Mouse (Mus musculus) kidney, adult 9 months (tissue): ENCODE measurements around the gene Dcakd.

Experiments used
- DNase-seq: peaks from one replicate; pipeline ENCODE4 v3.0.0; 2022

Dcakd gene

DNA sequence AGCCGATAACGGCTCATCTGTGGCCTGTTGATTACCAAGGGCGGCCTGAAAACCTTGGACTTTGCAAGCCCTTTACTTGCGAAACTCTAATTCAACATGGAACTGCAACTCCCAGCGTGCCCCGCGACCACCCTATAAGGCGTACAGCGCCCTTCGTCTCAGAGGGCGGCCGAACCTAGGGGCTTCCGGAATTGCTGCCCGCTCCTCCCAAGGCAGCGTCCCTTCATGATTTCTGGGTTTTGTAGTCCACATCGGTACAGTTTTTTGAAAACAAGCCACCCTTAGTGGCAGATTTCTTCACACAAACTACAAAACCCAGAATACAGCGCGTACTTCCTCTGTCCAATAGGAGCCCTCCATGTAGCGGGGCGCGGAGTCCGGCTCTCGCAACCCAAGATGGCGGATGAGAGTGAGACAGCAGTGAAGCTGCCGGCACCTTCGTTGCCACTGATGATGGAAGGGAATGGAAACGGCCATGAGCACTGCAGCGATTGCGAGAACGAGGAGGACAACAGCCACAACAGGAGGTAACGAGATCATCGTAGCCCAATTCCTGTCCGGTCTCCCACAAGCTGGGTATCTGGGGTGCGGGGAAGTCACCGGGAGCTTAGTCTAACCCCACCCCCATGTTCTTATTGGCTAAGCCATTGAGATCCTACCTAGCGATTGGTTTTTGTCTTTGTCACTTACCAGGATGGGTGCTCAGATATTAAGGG is at the start of gene Dcakd, which contains the start of gene Nmt1:
Dcakd (minus strand) TSS at position 158 of the 716 bp plus-strand sequence.
Nmt1 (plus strand) TSS at position 15 of the 716 bp plus-strand sequence.
- peak; percentile 99 for DNase-seq

DNA sequence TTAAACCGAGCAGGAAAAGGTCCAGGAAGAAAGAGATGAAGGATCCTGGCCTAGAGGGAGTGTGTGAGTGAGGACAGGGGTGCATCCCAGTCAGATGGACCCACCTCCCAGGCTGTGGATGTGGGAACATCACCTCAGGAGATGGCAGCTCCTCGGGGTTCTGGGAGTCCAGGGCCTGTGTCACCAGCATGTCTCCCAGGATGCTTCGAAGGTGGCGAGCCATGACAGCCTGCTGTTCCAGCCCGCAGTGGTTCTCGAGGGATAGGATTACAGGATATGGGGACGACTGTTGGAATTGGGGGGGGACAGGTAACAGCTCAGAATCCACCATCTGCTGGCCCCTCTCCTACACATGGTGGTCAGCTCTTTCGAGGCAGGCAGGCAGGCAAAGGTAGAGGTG is 48.4 kb upstream of the Dcakd start:
- DNase-seq = no peak

DNA sequence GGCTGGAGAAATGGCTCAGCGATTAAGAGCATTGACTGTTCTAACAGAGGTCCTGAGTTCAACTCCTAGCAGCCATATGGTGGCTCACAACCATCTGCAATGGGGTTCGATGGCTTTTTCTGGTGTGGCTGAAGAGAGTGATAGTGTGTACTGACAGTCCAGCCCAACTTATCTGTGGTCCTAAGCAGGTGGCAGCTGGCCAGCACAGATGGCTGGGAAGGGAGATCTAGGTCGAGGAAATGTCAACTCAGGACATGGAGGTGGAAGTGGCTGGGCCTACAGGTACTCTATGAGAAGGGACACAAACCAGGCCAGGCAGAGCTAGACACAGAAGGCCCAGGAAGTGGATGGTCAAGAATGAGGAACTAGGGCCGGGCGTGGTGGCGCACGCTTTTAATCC is 47.9 kb upstream of the Dcakd start:
- DNase-seq = no peak

DNA sequence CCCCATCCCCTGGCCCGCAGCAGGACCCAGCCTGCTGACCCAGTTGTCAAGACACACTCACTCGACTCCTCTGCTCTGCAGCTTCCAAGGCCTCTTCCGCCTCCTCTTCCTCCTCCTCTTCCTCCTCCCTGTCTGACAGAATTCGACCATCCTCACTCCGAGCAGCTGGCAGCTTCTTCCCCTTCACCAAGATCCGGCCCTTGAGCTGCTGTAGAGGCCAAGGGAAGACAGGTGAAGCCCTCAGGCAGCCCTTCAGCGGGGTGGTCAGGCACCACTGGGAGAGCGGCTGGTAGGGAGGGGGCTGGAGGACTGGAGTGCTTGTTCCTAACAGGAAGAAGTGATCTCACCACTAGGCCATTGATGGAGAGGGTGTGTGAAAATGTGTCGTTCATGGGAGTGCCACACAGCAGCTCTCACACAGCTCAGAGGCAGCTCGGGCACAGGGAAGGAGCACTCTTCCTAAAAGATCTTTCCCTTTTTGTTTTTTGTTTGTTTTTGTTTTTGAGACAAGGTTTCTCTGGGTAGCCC is 46.7 kb upstream of the Dcakd start:
- DNase-seq = no peak

DNA sequence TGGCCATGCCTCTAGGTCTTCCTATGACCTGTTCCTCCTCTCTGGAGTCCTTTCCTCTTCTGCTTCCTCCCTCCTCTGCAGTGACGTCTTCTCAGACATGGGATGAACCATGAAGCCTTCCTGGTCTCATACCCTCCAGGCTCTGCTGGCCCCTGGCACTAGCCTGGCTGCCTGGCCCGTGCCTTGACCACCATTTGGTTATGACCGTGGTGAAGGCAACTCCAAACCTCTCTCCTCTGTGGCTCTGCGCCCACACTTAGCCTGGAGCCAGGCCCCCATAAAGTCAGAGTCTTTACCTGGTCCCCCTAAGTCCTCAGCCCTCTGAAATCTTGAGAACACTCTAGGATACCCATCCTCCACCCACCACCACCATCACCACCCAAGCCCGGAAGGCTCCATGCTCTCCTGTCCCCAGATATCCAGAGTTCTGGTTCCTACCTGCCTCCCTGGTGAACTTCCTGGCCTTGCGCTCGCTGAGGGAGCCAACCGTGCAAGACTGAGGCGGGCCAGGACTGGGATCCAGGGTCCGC is 46.1 kb upstream of the Dcakd start:
- DNase-seq = no peak

DNA sequence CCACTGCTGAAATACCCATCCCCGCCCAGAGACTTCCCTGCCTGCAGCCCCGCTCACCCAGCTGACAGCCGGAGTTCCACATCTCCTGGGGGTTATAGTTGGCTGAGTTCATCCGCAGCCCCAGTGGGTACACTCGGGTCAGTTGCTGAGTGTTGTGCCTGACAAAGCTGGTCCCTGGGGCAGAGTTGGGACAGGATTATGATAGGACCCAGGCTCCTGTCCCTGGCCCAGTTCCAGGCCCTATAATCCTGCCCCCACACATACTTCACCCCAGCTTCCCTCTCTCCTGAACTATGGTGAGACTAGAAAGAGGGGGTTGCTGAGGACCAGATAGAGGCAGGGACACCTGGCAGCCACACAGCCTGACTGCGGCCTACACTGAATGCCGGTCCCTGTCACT is 45.5 kb upstream of the Dcakd start:
- no peak for DNase-seq

DNA sequence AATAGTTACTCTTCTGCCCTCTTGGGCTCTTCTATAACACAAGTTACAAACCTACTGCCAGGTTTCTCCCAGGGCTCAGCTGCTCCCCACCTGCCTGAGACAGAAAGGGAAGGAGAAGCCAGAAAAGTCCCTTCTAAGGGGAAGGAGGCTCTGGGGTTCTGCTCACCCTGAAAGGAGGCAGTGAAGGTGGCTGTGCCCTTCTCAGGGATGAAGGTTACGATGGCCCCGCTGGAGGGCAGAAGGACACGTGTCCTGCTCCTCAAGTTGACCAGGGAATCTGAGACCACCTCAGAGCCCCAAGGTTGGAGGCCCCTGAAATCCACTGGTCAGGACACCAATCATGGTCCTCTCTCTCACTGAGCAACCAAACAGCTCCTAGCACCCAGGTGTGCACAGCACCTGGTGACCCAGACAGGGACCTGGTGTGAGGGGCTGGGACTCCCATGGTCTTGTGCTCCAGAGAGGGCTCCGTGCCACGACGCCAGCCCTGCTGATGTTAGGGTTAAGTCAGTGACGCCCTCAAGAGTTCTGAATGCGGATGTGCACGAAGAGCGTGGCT is 42.3 kb upstream of the Dcakd start:
- DNase-seq = no peak

DNA sequence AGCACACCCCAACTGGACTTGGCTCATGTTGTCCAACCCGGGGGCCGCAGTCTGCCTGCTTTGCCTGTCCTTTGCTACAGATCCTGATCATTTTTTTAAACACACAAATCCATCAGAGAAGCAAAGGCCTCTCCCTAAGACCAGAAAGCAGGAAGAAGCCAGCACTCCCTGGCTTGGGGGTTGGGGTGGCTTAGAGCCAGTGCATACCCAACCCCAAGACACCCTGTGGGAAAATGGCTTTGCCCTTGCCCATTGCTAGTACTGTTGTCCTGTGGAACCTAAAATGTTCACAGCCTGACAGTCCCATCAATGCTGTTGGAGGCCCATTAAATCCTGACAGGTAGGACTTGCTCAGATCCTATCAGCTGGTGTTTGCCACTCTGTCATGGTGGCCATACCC is 41.6 kb upstream of the Dcakd start:
- no peak for DNase-seq

DNA sequence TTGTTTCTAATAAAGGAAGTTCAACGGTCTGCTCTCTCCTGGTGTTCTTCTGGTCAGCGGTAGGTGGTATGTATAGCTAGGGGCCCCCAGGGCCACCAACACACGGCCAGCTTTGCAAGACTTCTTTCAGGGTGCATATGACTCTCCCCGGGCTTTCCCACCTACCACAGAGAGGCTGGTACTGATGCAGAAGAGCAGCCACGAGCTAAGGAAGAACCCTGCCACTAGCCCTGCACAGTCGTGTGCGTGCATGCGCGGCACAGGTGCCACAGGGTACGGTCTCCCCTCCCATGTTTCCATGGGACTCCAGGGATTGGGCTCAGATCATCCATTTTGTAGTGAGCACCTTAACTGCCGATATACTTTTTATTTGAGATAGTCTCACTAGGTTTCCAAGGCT is 40.8 kb upstream of the Dcakd start:
- no peak for DNase-seq

DNA sequence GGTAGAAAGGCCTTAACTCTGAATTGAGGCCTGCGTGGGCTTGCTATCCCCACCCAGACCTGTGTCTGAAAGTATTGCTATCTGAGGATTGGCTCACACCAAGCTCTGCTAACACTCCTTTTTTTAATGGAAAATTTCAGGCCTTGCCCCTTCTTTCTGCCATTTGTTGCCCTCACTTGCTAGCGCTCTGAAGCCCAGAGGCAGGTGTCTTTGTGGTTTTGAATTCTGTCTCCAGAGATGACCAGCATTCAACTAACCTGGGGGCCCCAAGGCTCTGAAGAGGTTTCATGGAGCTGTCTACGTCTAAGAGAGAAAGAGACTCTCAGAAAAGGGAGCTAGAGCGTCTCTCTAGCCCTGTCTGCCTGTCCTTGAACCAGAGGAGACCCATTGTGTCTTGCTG is 40.1 kb upstream of the Dcakd start:
- no peak for DNase-seq

DNA sequence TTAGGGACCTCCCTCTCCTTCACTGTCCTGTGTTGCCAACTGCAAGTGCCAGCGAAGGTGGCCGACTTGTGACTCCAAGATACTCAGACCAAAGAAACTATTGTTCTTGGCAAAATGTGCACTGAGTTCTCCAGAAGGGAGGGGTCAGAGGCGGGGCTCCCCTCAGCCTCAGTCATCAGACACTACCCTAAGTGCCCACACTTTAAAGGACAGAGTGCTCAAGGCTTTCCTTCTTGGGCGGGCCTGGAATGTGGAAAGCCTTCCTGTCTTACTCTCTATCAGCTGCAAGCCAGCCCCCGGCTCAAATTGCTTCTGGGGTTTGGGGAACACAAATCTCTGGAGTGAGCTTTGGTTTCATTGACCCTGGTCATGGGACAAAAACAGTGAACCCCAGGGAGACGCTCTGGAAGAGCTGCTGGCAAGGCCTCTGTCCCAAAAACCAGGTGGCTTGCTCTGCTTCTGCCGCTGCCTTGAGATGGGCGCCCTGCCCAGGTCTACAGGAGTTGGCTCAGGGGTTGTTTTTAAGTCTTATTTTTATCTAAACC is 39.4 kb upstream of the Dcakd start:
- DNase-seq = peak; percentile 24

DNA sequence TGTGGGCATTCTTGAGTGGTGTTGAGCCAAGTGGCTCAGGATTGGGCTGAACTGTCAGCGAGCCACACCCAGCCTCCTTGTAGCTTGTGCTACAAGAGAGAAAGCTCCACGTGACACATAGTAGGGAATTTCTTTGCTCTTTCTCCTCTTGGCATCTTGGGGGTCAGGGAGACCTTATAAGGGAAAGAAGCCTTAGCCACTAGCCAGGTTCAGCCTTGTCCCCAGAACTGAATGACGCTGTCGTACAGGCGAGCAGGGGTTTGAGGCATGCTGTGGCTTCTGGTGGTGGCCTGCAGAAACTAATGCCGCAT is 38.9 kb upstream of the Dcakd start:
- DNase-seq = no peak

DNA sequence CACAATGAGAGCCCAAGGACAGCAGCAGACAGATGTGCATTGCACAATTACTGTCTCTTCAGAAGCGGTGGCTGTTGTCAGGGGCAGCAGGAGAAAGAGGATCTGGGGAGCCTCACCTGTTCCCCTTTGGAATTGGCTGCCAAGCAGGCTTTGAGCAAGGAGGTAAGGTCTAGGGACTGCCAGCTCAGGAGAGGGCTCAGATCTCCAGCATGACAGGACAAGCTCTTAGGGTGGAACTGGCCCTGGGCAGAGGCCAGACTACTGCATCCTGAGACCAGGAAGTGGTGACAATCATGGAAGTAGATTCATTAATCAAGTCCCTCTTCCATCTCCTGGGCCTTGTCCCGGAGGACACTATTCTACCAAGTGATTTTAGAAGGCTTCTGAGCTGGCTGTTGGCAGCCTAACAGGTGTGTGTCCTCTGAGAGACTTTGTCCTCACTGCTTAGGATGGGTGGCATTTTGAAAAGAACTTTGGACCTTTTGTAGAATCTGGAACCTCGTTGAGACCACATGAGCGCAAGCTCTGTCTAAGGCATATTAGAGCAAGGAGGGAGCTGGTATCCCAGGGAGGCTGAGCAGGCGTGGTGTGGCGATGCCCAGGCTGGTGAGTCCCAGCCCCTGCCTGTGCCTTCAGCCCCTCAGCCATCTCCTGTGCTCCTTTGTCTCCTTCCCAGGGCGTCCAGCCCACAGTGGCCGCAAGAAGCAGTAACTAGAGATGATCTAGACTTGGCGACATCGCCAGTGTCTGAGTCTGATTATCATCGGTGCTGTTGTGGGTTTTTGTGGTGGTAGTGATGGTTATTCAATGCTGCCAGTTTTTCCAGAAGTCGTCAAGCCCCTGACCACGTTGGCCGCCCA is 38.3 kb upstream of the Dcakd start:
- DNase-seq = peak; percentile 55

DNA sequence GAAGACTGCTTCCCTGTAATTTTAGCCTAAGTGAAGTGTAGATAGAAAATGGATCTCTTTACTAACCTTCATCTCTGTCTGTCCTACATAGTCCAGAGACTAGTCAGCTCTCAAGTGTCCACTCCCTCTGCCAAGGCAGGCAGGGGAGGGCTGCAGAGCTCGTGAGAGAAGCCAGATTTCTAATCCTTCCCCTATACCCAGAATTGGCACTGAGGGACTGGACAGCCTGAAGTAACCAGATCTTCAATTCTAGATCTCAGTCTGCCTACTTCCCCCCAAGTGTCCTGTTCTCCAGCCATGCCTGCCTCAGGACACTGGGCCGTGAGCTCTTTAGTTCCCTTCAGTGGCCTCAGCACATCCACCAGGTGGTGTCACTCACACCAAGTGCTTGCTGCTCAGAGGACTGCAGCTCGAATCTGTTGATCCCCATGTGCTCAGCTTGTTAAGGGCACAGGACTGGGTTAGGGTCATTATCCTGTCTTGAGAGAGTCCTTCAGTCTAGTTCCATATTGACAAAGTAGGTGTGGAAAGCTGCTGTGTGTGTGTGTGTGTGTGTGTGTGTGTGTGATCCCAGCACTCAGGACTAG is 30.5 kb upstream of the Dcakd start:
- DNase-seq = no peak

DNA sequence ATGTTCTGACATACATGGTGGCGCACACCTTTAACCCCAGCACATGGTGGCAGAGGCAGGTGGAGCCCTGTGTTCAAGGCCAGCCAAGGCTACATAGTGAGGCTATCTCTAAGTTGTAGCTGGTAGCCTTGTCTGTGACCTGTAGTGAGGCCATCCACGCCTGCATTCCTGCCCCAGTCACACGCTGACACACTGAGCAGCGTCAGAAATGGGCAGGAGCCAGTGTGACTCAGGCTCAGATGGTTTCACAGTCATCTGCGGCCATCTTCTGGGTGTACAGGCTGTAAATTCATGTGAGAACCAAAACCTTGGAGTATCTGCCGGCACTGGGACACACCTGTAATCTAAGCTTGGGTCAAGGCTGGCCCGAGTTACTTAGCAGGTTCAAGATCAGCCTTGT is 28.5 kb upstream of the Dcakd start:
- DNase-seq = no peak

DNA sequence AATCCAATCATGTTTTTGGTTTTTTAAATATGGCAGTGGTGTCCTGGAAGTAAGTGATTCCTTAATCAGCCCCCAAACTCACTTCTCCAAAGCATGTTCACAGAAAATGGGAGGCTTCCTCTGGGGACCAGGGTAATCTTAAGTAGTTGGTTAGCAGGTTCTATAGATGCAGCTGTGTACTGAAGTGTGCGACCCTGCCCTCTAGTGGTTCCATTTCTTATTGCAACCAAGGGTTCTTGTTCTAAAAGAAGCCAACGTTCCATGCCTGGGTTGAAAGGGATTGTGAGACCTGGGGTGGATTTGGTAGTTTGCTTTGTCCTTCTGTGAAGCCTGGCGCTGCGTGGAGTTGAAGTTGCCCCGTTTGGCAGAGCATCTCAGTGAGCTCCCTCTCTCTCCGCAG is 26.7 kb upstream of the Dcakd start:
- peak; percentile 83 for DNase-seq

DNA sequence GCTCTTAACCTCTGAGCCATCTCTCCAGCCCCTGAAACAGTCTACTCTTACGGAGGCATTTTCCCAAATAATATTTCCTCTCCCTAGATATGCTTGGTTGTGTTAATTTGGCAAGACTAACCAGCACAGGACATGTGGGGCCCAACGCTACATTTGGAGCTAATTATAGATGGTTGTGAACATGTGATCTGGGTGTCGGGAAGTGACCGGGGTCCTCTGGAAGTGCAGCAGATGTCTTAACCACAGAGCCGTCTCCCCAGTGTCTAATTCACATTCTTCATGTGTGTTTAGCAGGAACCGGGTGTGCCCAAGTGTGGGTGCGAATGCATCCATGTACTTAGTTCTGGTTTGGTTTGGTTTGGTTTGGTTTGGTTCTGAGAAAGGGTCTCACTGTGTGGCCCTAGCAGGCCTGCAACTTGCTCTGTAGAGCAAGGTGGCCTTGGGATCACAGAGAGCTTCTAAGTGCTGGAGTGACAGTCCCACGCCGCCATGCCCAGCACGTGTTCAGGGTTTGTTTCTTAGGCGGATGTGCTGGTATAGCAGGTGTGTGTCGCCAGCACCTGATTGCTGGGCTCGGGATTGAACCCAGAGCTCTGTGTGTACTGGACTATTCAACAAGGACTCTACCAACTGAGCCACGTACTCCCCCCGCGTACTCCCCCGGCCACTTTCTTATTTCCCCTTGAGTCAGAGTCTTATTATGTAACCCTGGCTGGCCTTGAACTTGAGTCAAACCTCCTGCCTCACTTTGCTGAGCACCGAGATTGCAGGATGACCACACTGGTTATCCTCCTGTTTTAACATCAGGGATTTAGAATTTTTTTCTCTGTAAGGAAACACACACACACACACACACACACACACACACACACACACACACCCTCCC is 25.3 kb upstream of the Dcakd start:
- DNase-seq = no peak

DNA sequence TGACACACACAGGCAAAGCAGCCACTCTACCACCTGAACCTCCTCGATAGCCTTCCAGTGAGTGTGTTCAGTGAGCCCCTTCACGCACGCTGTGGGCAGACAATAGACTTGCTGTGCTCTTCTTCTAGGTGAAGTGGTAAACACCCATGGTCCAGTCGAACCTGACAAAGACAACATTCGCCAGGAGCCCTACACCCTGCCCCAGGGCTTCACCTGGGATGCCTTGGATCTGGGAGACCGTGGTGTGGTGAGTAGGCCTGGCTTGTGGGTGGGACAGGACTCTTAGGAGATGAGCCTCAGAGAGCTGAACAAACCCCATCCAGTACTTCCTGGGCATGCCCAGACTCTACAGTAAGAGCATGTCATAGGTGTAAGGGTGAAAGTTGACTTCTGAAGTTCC is 23.9 kb upstream of the Dcakd start:
- no peak for DNase-seq

DNA sequence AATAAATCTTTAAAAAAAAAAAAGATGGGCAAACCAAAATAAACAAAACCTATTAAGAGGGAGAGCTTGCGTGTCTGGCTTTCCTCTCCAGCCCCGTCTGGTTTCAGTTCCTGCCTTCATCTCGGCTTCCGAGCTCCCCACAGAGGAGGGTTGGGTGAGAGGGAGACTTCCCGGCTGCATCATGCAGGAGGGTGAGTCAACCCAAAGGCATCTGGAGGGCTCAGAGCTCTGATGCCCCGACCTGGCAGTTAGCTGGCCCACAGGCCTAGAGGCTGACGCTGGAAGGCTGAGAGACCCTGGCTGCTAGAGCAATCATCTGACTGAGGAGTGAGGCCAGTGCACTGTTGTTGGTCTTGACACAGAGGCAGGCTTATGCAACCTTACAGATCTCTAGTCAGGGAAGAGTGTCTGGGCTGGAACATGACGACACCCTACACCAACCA is 23.1 kb upstream of the Dcakd start:
- no peak for DNase-seq

DNA sequence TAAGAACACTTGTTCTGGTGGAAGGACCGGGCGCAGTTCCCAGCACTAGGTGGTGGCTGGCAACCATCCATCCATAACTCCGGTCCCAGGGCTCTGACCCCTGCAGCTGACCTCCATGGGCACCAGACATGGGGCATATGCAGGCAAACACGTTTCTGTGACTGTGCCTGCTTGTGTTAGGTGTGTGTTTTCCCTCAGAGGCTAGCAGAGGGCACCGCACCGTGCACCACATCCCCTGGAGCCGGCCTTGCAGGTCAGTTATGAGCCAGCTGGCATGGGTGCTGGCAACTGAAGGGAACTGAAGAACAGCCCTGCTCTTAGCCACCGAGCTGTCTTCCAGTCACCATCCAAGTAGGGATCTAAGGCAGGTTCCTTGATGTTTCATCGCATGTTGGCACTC is 22.0 kb upstream of the Dcakd start:
- DNase-seq = no peak

DNA sequence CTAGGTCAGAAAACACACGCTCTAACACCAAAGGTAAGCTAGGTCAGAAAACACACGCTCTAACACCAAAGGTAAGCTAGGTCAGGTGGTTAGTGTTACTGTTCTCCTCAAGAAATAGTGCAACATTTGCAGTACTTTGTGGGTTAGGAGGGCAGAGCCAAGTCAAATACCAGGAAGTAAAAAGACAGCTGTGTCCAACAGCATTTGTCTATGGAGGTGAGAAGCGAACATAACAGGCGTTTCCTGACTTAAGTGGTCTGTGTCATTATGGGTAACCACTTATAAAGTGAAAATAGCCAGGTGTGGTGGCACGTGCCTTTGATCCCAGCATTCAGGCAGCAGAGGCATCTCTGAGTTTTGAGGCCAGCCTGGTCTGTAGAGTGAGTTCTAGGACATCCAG is 21.5 kb upstream of the Dcakd start:
- DNase-seq = no peak

DNA sequence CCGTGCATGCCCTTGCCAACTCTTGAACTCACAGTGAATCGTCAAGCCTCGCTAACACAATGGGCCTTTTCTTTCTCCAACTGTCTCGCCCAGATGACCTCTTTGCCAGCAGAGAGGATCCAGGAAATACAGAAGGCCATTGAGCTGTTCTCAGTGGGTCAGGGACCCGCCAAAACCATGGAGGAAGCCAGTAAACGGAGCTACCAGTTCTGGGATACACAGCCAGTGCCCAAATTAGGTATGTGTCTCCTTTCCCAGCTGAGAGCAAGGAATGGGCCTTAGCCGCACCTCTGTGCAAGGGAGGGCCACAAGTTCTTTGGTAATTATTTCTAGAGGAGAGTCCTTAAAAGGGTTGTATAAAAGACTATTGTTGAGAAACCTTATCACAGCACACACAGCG is 18.2 kb upstream of the Dcakd start:
- DNase-seq = no peak
